28 mouse cellular contexts compared by ENCODE assay signal in the genomic region with DNA sequence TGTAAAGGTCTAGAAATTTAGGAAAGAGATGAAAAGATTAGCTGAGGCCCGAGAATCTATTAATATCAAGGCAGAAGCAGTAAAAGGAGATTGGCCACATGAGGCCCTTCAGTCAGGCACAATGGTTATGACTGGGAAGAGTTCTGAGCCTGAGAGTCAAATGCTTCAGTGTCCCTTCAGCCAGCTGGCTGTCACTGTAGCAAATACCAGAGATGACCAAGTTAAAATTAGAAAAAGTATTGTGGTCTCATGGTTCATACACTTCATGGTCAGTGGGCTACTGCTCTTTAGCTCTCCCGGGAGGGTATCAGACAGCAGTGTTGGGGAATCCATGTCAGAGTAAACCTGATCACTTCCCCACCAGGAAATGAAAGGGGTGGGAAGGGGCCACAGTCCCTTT.
DNase-seq lines count a peak whose midpoint lies in the region; ATAC-seq and TF ChIP-seq lines count a peak whose summit lies in the region.
"Had no signal": no experiment of that assay in that cellular context is flagged by ENCODE, and none has a peak within 500 bp of the region (broad histone marks: within the 10 kb centered on the region; RNA-seq: fewer than 3 reads in every experiment).

No protein-coding gene starts in this region.

- H3K27me3 ChIP-seq in midbrain, embryonic 13.5 days: no peaks in the 10 kb centered on the region
- no peaks in the 10 kb centered on the region for H3K27me3 ChIP-seq in midbrain, embryonic 14.5 days (ENCODE audit: control insufficient read depth, insufficient read depth, low read length)
- no peaks in the 10 kb centered on the region for H3K27me3 ChIP-seq in heart, embryonic 10.5 days (ENCODE audit: insufficient read depth, poor library complexity, severe bottlenecking)
- no peaks in the 10 kb centered on the region for H3K27me3 ChIP-seq in heart, embryonic 14.5 days (ENCODE audit: control insufficient read depth, insufficient read depth, low read length)
- H3K27me3 ChIP-seq in forebrain, embryonic 12.5 days: no peaks in the 10 kb centered on the region
- no peaks in the 10 kb centered on the region for H3K27me3 ChIP-seq in stomach, postnatal 0 days (ENCODE audit: control insufficient read depth, insufficient read depth, low read length)
- H3K27me3 ChIP-seq: embryonic facial prominence, embryonic 12.5 days; forebrain, embryonic 15.5 days had no signal

- WGBS in midbrain, embryonic 13.5 days: 86% methylated on average over 2 of the region's 2 CpGs
- 72% methylated on average over 2 of the region's 2 CpGs for WGBS in midbrain, embryonic 14.5 days
- WGBS in heart, embryonic 10.5 days: 29% methylated on average over 2 of the region's 2 CpGs
- 16% methylated on average over 2 of the region's 2 CpGs for WGBS in heart, embryonic 14.5 days
- 84% methylated on average over 2 of the region's 2 CpGs for WGBS in forebrain, embryonic 12.5 days
- WGBS in stomach, postnatal 0 days: 72% methylated on average over 2 of the region's 2 CpGs

- no peak overlapping the region for H3K4me3 ChIP-seq in midbrain, embryonic 13.5 days (replicated peaks)
- H3K4me3 ChIP-seq in midbrain, embryonic 14.5 days (replicated peaks; ENCODE audit: low read depth, low read length): no peak overlapping the region
- no peak overlapping the region for H3K4me3 ChIP-seq in heart, embryonic 10.5 days
- H3K4me3 ChIP-seq in heart, embryonic 14.5 days (ENCODE audit: control insufficient read depth in 1 of 2, insufficient read depth in 1 of 2, low read depth in 1 of 2, low read length in 2 of 2): no peak overlapping the region
- no peak overlapping the region for H3K4me3 ChIP-seq in forebrain, embryonic 12.5 days (replicated peaks)
- no peak overlapping the region for H3K4me3 ChIP-seq in stomach, postnatal 0 days (ENCODE audit: low read depth, low read length)
- H3K4me3 ChIP-seq: embryonic facial prominence, embryonic 12.5 days; forebrain, embryonic 15.5 days; limb, embryonic 10.5 days; limb, embryonic 15.5 days; neural tube, embryonic 13.5 days had no signal

- TF ChIP-seq EP300 in stomach, postnatal 0 days (optimal IDR thresholded peaks at IDR 0.05): no peak

- no peak overlapping the region for H3K4me2 ChIP-seq in midbrain, embryonic 13.5 days (replicated peaks)
- no peak overlapping the region for H3K4me2 ChIP-seq in midbrain, embryonic 14.5 days (ENCODE audit: low read length)
- H3K4me2 ChIP-seq in heart, embryonic 14.5 days (ENCODE audit: low read length): peak overlapping the region; percentile 11; the same call in 1 of the 2 replicates
- H3K4me2 ChIP-seq in forebrain, embryonic 12.5 days: no peak overlapping the region
- no peak overlapping the region for H3K4me2 ChIP-seq in stomach, postnatal 0 days (replicated peaks; ENCODE audit: low read depth)
- H3K4me2 ChIP-seq: embryonic facial prominence, embryonic 12.5 days; forebrain, embryonic 15.5 days; limb, embryonic 15.5 days; neural tube, embryonic 13.5 days had no signal

- H3K4me1 ChIP-seq in midbrain, embryonic 13.5 days (replicated peaks): peaks cover 22% of the 10 kb centered on the region
- peaks cover 5% of the 10 kb centered on the region; the same call in 1 of the 2 replicates for H3K4me1 ChIP-seq in midbrain, embryonic 14.5 days (ENCODE audit: control insufficient read depth, insufficient read depth, low read length)
- peaks cover 68% of the 10 kb centered on the region for H3K4me1 ChIP-seq in heart, embryonic 10.5 days
- peaks cover 26 to 68% of the 10 kb centered on the region in 2 experiments for H3K4me1 ChIP-seq in heart, embryonic 14.5 days (ENCODE audit: control insufficient read depth in 2 of 2, insufficient read depth in 2 of 2, low read length in 2 of 2)
- H3K4me1 ChIP-seq in forebrain, embryonic 12.5 days: peaks cover 7% of the 10 kb centered on the region; the same call in 1 of the 2 replicates
- H3K4me1 ChIP-seq in stomach, postnatal 0 days (replicated peaks; ENCODE audit: control insufficient read depth, insufficient read depth): no peaks in the 10 kb centered on the region
- H3K4me1 ChIP-seq: embryonic facial prominence, embryonic 12.5 days; forebrain, embryonic 15.5 days had no signal

- TF ChIP-seq CTCF in stomach, postnatal 0 days (IDR thresholded peaks at IDR 0.05; ENCODE audit: low read depth): no peak

- H3K27ac ChIP-seq in midbrain, embryonic 13.5 days: 0 out of 2 replicates have a peak overlapping the region, but pooled peaks have one; percentile 10
- no peak overlapping the region for H3K27ac ChIP-seq in midbrain, embryonic 14.5 days (replicated peaks; ENCODE audit: low read depth, low read length)
- H3K27ac ChIP-seq in heart, embryonic 10.5 days: peak overlapping the region; percentile 71; the same call in 1 of the 2 replicates
- H3K27ac ChIP-seq in heart, embryonic 14.5 days (replicated peaks in 1 of 2; ENCODE audit: control insufficient read depth in 1 of 2, insufficient read depth in 1 of 2, low read depth in 2 of 2, low read length in 2 of 2): peak overlapping the region; percentile 53 to 77
- no peak overlapping the region for H3K27ac ChIP-seq in forebrain, embryonic 12.5 days
- no peak overlapping the region for H3K27ac ChIP-seq in stomach, postnatal 0 days (replicated peaks)
- H3K27ac ChIP-seq: embryonic facial prominence, embryonic 12.5 days; forebrain, embryonic 15.5 days; limb, embryonic 10.5 days; limb, embryonic 15.5 days; liver, embryonic 14.5 days; neural tube, embryonic 13.5 days had no signal

- ATAC-seq in midbrain, embryonic 13.5 days: no peak
- ATAC-seq in midbrain, embryonic 14.5 days (ENCODE audit: low FRiP score, low TSS enrichment): no peak
- ATAC-seq in heart, embryonic 14.5 days (ENCODE audit: insufficient number of reproducible peaks, insufficient read depth, low FRiP score, low read depth): no peak
- no peak for ATAC-seq in forebrain, embryonic 12.5 days (ENCODE audit: low FRiP score)
- no peak for ATAC-seq in stomach, postnatal 0 days (ENCODE audit: low FRiP score, low TSS enrichment)
- ATAC-seq: forebrain, embryonic 15.5 days; intestine, embryonic 16.5 days had no signal

- no peaks in the 10 kb centered on the region for H3K9me3 ChIP-seq in midbrain, embryonic 13.5 days
- H3K9me3 ChIP-seq in midbrain, embryonic 14.5 days (ENCODE audit: control insufficient read depth, low read length): no peaks in the 10 kb centered on the region
- H3K9me3 ChIP-seq in heart, embryonic 10.5 days: no peaks in the 10 kb centered on the region
- no peaks in the 10 kb centered on the region for H3K9me3 ChIP-seq in heart, embryonic 14.5 days (ENCODE audit: control insufficient read depth, low read length)
- H3K9me3 ChIP-seq in forebrain, embryonic 12.5 days: no peaks in the 10 kb centered on the region
- no peaks in the 10 kb centered on the region for H3K9me3 ChIP-seq in stomach, postnatal 0 days (ENCODE audit: control insufficient read depth, low read length)
- H3K9me3 ChIP-seq: embryonic facial prominence, embryonic 12.5 days; forebrain, embryonic 15.5 days; limb, embryonic 10.5 days; limb, embryonic 15.5 days; neural tube, embryonic 13.5 days had no signal

- no peak overlapping the region for H3K9ac ChIP-seq in midbrain, embryonic 13.5 days (replicated peaks)
- H3K9ac ChIP-seq in midbrain, embryonic 14.5 days (replicated peaks; ENCODE audit: low read length): no peak overlapping the region
- H3K9ac ChIP-seq in heart, embryonic 14.5 days (ENCODE audit: low read length): 0 out of 2 replicates have a peak overlapping the region, but pooled peaks have one; percentile 22
- H3K9ac ChIP-seq in forebrain, embryonic 12.5 days: no peak overlapping the region
- H3K9ac ChIP-seq in stomach, postnatal 0 days (ENCODE audit: low read length): no peak overlapping the region
- H3K9ac ChIP-seq: embryonic facial prominence, embryonic 12.5 days; forebrain, embryonic 15.5 days; limb, embryonic 15.5 days; liver, embryonic 14.5 days; neural tube, embryonic 13.5 days had no signal

- no peaks in the 10 kb centered on the region for H3K36me3 ChIP-seq in midbrain, embryonic 13.5 days
- no peaks in the 10 kb centered on the region for H3K36me3 ChIP-seq in midbrain, embryonic 14.5 days (ENCODE audit: control insufficient read depth, insufficient read depth, low read length)
- no peaks in the 10 kb centered on the region for H3K36me3 ChIP-seq in heart, embryonic 10.5 days
- no peaks in the 10 kb centered on the region for H3K36me3 ChIP-seq in heart, embryonic 14.5 days (ENCODE audit: control insufficient read depth, insufficient read depth, low read length)
- H3K36me3 ChIP-seq in forebrain, embryonic 12.5 days (replicated peaks): no peaks in the 10 kb centered on the region
- H3K36me3 ChIP-seq in stomach, postnatal 0 days (ENCODE audit: control insufficient read depth, insufficient read depth, low read length): no peaks in the 10 kb centered on the region
- H3K36me3 ChIP-seq: embryonic facial prominence, embryonic 12.5 days; forebrain, embryonic 15.5 days; limb, embryonic 15.5 days; neural tube, embryonic 13.5 days had no signal

- no peak for DNase-seq in midbrain, embryonic 14.5 days
- DNase-seq in heart, embryonic 10.5 days (ENCODE audit: low spot score): no peak
- DNase-seq in heart, postnatal 4 days: peak; percentile 6
- no peak for DNase-seq in stomach, postnatal 0 days (ENCODE audit: low spot score)
- DNase-seq: adrenal gland, postnatal 25 days; B cell, adult 2 months; cerebellum, adult 11-12 months; cerebellum, adult 9-11 months; embryo, embryonic 11 days; gastrocnemius, postnatal 36 days; kidney, adult 8-10 months; kidney, postnatal 10 days; lung, adult 2 months; lung, postnatal 14 days; retina, postnatal 1 day; right cerebral cortex, postnatal 4 days; thymus, adult 2 months; thymus, postnatal 4 days had no signal

Comparison
In these comparisons a context has a peak if more than half of its experiments do, and no peak if none do; other contexts are left out.
1. H3K27ac ChIP-seq: peak in midbrain, embryonic 13.5 days (single experiment), heart, embryonic 10.5 days (single experiment) and heart, embryonic 14.5 days (2 of 2); none in midbrain, embryonic 14.5 days (single experiment), forebrain, embryonic 12.5 days (single experiment) and stomach, postnatal 0 days (single experiment).